Mouse (Mus musculus) MEL (cell line): ENCODE measurements at regions not wholly inside any gene's neighbourhood (a gene's known extent, or its start where the extent isn't known, plus 50 kb on each side); places are given as distances from the start of the nearest gene placed in this dataset.

Experiments
- BHLHE40 ChIP-seq: IDR thresholded peaks from 2 replicates; pipeline ENCODE4 v1.6.1; 2012; ENCODE audit warnings: low read depth, mild to moderate bottlenecking, inconsistent platforms, low read length, improper control_type of control experiment, borderline replicate concordance
- CTCF ChIP-seq, 3 experiments: IDR thresholded peaks in 2 of 3; conservative IDR thresholded peaks in 1 of 3; 2 replicates each; pipeline ENCODE4 v1.5.1; 2011 to 2012; ENCODE audit warnings: low read length in 3 of 3, low read depth in 2 of 3, mild to moderate bottlenecking in 2 of 3, improper control_type of control experiment in 1 of 3, inconsistent platforms in 1 of 3, mixed read lengths in 1 of 3, moderate library complexity in 1 of 3; ENCODE audit not compliant: control insufficient read depth in 1 of 3, insufficient read depth in 1 of 3, poor library complexity in 1 of 3, severe bottlenecking in 1 of 3
- ELF1 ChIP-seq: IDR thresholded peaks from 2 replicates; pipeline ENCODE4 v1.6.1; 2014; ENCODE audit warnings: low read depth, mild to moderate bottlenecking, inconsistent platforms, low read length, improper control_type of control experiment, moderate library complexity
- GATA1 ChIP-seq: IDR thresholded peaks from 2 replicates; pipeline ENCODE4 v1.6.1; 2011; ENCODE audit warnings: low read depth, low read length, improper control_type of control experiment
- JUND ChIP-seq: IDR thresholded peaks from 2 replicates; pipeline ENCODE4 v1.6.1; 2011; ENCODE audit warnings: low read depth, mild to moderate bottlenecking, improper control_type of control experiment, low read length
- MEF2A ChIP-seq: IDR thresholded peaks from 2 replicates; pipeline ENCODE4 v1.6.1; 2014; ENCODE audit warnings: low read depth, mild to moderate bottlenecking, inconsistent platforms, low read length, improper control_type of control experiment; ENCODE audit not compliant: poor library complexity, insufficient replicate concordance, severe bottlenecking; ENCODE audit errors: extremely low read depth
- MYC ChIP-seq: IDR thresholded peaks from 2 replicates; pipeline ENCODE4 v1.6.1; 2011; ENCODE audit warnings: low read depth, mild to moderate bottlenecking, low read length, improper control_type of control experiment, moderate library complexity
- POLR2A ChIP-seq, 2 experiments: IDR thresholded peaks; 2 replicates each; pipeline ENCODE4 v1.6.1; 2011 to 2012; ENCODE audit warnings: low read length in 2 of 2, mild to moderate bottlenecking in 2 of 2, control low read depth in 1 of 2, improper control_type of control experiment in 1 of 2, low read depth in 1 of 2, moderate library complexity in 1 of 2; ENCODE audit not compliant: control insufficient read depth in 1 of 2, insufficient read depth in 1 of 2, poor library complexity in 1 of 2
- POLR2AphosphoS5 ChIP-seq: IDR thresholded peaks from 2 replicates; pipeline ENCODE4 v1.6.1; 2012; ENCODE audit warnings: low read depth, borderline replicate concordance, mild to moderate bottlenecking, inconsistent platforms, low read length, moderate library complexity, mixed read lengths
- RAD21 ChIP-seq: IDR thresholded peaks from 2 replicates; pipeline ENCODE4 v1.6.1; 2011; ENCODE audit warnings: mild to moderate bottlenecking, low read depth, low read length, improper control_type of control experiment
- SMC3 ChIP-seq: IDR thresholded peaks from 2 replicates; pipeline ENCODE4 v1.6.1; 2011; ENCODE audit warnings: low read depth, low read length, improper control_type of control experiment
- TBP ChIP-seq: IDR thresholded peaks from 2 replicates; pipeline ENCODE4 v1.8.0; 2011; ENCODE audit warnings: low read depth, low read length, improper control_type of control experiment

DNA sequence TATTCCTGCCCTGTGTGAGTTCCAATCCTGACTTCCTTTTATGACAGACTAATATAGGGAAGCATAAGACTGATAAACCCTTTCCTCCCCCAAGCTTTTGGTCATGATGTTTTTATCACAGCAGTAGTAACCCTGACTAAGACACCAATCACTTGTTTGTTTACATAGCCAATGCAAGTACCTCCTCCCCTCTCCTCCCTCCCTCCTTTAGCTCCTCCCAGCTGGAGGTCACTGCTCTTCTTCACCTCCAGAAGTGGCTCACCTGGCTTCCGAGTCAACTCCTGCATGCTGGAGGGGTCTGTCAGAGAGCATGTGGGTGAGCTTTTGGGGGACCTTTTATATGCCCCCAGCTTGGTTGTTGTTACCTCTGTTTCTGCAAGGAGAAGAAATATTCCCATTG, 67.3 kb upstream of the Vps8 start:
- TF ChIP-seq CTCF (IDR thresholded peaks at IDR 0.05 in 2 of 3, conservative IDR thresholded peaks at IDR 0.05 in 1 of 3; ENCODE audit: control insufficient read depth in 1 of 3, insufficient read depth in 1 of 3, low read depth in 2 of 3, low read length in 3 of 3, poor library complexity in 1 of 3, severe bottlenecking in 1 of 3): no peak
- TF ChIP-seq ELF1: no peak
- TF ChIP-seq POLR2A (IDR thresholded peaks at IDR 0.05; ENCODE audit: control insufficient read depth in 1 of 2, insufficient read depth in 1 of 2, low read depth in 1 of 2, low read length in 2 of 2, poor library complexity in 1 of 2): no peak
- no peak for TF ChIP-seq POLR2AphosphoS5
- TF ChIP-seq MYC: no peak
- TF ChIP-seq GATA1: 0 out of 2 replicates have a peak, but pooled peaks have one; percentile 19
- TF ChIP-seq JUND: no peak
- no peak for TF ChIP-seq MEF2A
- TF ChIP-seq TBP: no peak
- no peak for TF ChIP-seq BHLHE40
- TF ChIP-seq RAD21: no peak
- TF ChIP-seq SMC3: no peak
